Mouse (Mus musculus): Measurements from ENCODE around the gene Calm2. TPM values are rescaled to one million over a fixed set of nuclear protein-coding genes. Genes with fewer than 3 reads are reported as not detected.

The Calm2 gene
- 92.6 and 104 TPM in 2 replicates for polyA plus RNA-seq (2012; rRNA removed)

- WGBS, result under 1% methylated on average over 68 of the region's 69 CpGs
- DNase-seq (ENCODE audit: low read depth, low spot score), result peak; percentile 93
Measured at GRCm38 (mm10) chr17:87446767-87447611, at the start of gene Calm2. TSS of gene Calm2 (minus strand) at chr17:87446935.

GRCm38 (mm10) chr17:87495504-87495903 lies 48.8 kb upstream of the Calm2 start:
- no peak for DNase-seq (ENCODE audit: low read depth, low spot score)
- WGBS, result 92% methylated on average over 4 of the region's 4 CpGs

GRCm38 (mm10) chr17:87494310-87494709 lies 47.6 kb upstream of the Calm2 start:
- 54% methylated on average over 4 of the region's 4 CpGs for WGBS
- no peak for DNase-seq (ENCODE audit: low read depth, low spot score)

- 89% methylated on average over 4 of the region's 4 CpGs for WGBS
- DNase-seq (ENCODE audit: low read depth, low spot score), result no peak
Measured at GRCm38 (mm10) chr17:87492286-87492685, 45.6 kb upstream of the Calm2 start.

GRCm38 (mm10) chr17:87490295-87490694 lies 43.6 kb upstream of the Calm2 start:
- WGBS, result 19% methylated on average over 6 of the region's 6 CpGs
- no peak for DNase-seq (ENCODE audit: low read depth, low spot score)

GRCm38 (mm10) chr17:87485751-87486150 lies 39.0 kb upstream of the Calm2 start:
- DNase-seq (ENCODE audit: low read depth, low spot score), result no peak
- WGBS, result 91% methylated on average over 5 of the region's 5 CpGs

- WGBS, result 29% methylated on average over 3 of the region's 3 CpGs
- DNase-seq (ENCODE audit: low read depth, low spot score), result peak; percentile 67
Measured at GRCm38 (mm10) chr17:87482867-87483266, 36.1 kb upstream of the Calm2 start.

- DNase-seq (ENCODE audit: low read depth, low spot score), result no peak
- WGBS, result 66% methylated on average over 9 of the region's 9 CpGs
Measured at GRCm38 (mm10) chr17:87478569-87478968, 31.8 kb upstream of the Calm2 start.

GRCm38 (mm10) chr17:87477611-87478010 lies 30.9 kb upstream of the Calm2 start:
- DNase-seq (ENCODE audit: low read depth, low spot score), result no peak
- WGBS, result 84% methylated on average over 16 of the region's 16 CpGs

- peak; percentile 42 for DNase-seq (ENCODE audit: low read depth, low spot score)
- 31% methylated on average over 8 of the region's 8 CpGs for WGBS
Measured at GRCm38 (mm10) chr17:87475356-87475755, 28.6 kb upstream of the Calm2 start.

GRCm38 (mm10) chr17:87474501-87474795 lies 27.7 kb upstream of the Calm2 start:
- WGBS, result 10% methylated on average over 7 of the region's 7 CpGs
- DNase-seq (ENCODE audit: low read depth, low spot score), result peak; percentile 60

- no peak for DNase-seq (ENCODE audit: low read depth, low spot score)
- WGBS, result 3% methylated on average over 23 of the region's 23 CpGs
Measured at GRCm38 (mm10) chr17:87473736-87474500, 27.2 kb upstream of the Calm2 start.

- DNase-seq (ENCODE audit: low read depth, low spot score), result no peak
- WGBS, result 41% methylated on average over 9 of the region's 9 CpGs
Measured at GRCm38 (mm10) chr17:87473441-87473735, 26.7 kb upstream of the Calm2 start.

- no peak for DNase-seq (ENCODE audit: low read depth, low spot score)
- WGBS, result 54% methylated on average over 10 of the region's 10 CpGs
Measured at GRCm38 (mm10) chr17:87472879-87473278, 26.1 kb upstream of the Calm2 start.

- DNase-seq (ENCODE audit: low read depth, low spot score), result no peak
- 91% methylated on average over 6 of the region's 6 CpGs for WGBS
Measured at GRCm38 (mm10) chr17:87471661-87472060, 24.9 kb upstream of the Calm2 start.

GRCm38 (mm10) chr17:87470797-87471196 lies 24.1 kb upstream of the Calm2 start:
- 90% methylated on average over 8 of the region's 8 CpGs for WGBS
- no peak for DNase-seq (ENCODE audit: low read depth, low spot score)

- no peak for DNase-seq (ENCODE audit: low read depth, low spot score)
- WGBS, result 38% methylated on average over 8 of the region's 8 CpGs
Measured at GRCm38 (mm10) chr17:87470282-87470681, 23.5 kb upstream of the Calm2 start.

GRCm38 (mm10) chr17:87469428-87469827 lies 22.7 kb upstream of the Calm2 start:
- 90% methylated on average over 8 of the region's 8 CpGs for WGBS
- no peak for DNase-seq (ENCODE audit: low read depth, low spot score)

- no peak for DNase-seq (ENCODE audit: low read depth, low spot score)
- WGBS, result 80% methylated on average over 5 of the region's 5 CpGs
Measured at GRCm38 (mm10) chr17:87468616-87469015, 21.9 kb upstream of the Calm2 start.

GRCm38 (mm10) chr17:87461499-87461896 lies 14.8 kb upstream of the Calm2 start:
- WGBS, result 70% methylated on average over 3 of the region's 3 CpGs
- DNase-seq (ENCODE audit: low read depth, low spot score), result no peak
